Mouse (Mus musculus) lung, adult 2 months (tissue): ENCODE results near the gene Plekhh3.

Source experiments
- CTCF ChIP-seq: fragments of 200-500 bp; IDR thresholded peaks from 2 replicates; pipeline ENCODE4 v1.5.1; 2011; ENCODE audit warnings: mild to moderate bottlenecking, low read length, control low read depth; ENCODE audit not compliant: insufficient read depth
- POLR2A ChIP-seq: fragments of 200-500 bp; IDR thresholded peaks from 2 replicates; pipeline ENCODE4 v1.6.1; 2011; ENCODE audit warnings: low read depth, mild to moderate bottlenecking, control low read depth, low read length, borderline replicate concordance; ENCODE audit errors: extremely low read depth

DNA sequence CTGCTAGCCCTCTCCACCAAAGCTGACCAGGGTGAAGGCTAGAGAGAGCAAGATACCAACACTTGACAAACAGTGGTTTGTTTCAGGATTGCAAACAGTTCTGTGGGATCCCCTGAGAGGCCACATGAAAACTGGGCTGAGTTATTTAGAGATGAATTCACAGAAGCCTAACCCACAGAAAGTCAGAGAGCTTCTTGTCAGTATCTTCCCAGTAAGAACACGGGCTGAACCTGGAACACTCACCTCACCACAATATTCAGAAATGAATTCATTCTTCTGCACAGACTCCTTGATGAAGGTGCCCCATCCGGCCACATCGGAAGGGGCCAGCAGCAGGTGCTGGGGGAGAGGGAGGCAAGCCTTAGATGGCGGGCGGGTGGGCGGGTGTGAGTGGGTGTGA lies 23.5 kb upstream of the Plekhh3 start:
- TF ChIP-seq POLR2A, result no peak
- no peak for TF ChIP-seq CTCF
